Mouse (Mus musculus): ENCODE results near the gene Ltbp3. TPM values are rescaled to one million over a fixed set of nuclear protein-coding genes. Genes with fewer than 3 reads are reported as not detected.
A peak's percentile ranks its signal among the peaks of the same experiment; 100 is the strongest.

The Ltbp3 gene
- polyA plus RNA-seq, 1 experiment from 2014 or later: 14.3 TPM

- Histone ChIP-seq H3K27me3 (no peaks in the 10 kb centered on the region), H3K4me3 (peak within 1 kb of the TSS; percentile 96), H3K27ac (replicated peaks) (0 out of 2 replicates have a peak within 1 kb of the TSS, but pooled peaks have one; percentile 11), H3K9ac (replicated peaks) (peak within 1 kb of the TSS; percentile 99), H3K4me1 (peaks cover 59% of the 10 kb centered on the region), H3K9me3 (no peaks in the 10 kb centered on the region), H3K4me2 (replicated peaks) (peak within 1 kb of the TSS; percentile 99), H3K36me3 (peaks cover 39% of the 10 kb centered on the region)
- 14% methylated on average over 49 of the region's 49 CpGs for WGBS
- no peak for ATAC-seq (replicated peaks)
These were observed 14.8 kb upstream of the Ltbp3 start, which contains the start of gene Ehbp1l1 for GRCm38 (mm10) chr19:5725767-5726515. Gene Ehbp1l1 (minus strand): TSS chr19:5726317.

- peak overlapping the region; percentile 99 for H3K4me2 ChIP-seq (replicated peaks)
- H3K9ac ChIP-seq (replicated peaks): peak overlapping the region; percentile 99
- H3K36me3 ChIP-seq: peaks cover 28% of the 10 kb centered on the region
- no peak overlapping the region; the same call in 1 of the 2 replicates for H3K27ac ChIP-seq (replicated peaks)
- ATAC-seq (replicated peaks): no peak
- H3K9me3 ChIP-seq: no peaks in the 10 kb centered on the region
- peak overlapping the region; percentile 96 for H3K4me3 ChIP-seq
- WGBS: 84% methylated on average over 15 of the region's 15 CpGs
- no peaks in the 10 kb centered on the region for H3K27me3 ChIP-seq
- H3K4me1 ChIP-seq: peaks cover 66% of the 10 kb centered on the region
These were observed 13.6 kb upstream of the Ltbp3 start for GRCm38 (mm10) chr19:5726961-5727578.

- peaks cover 68% of the 10 kb centered on the region for H3K4me1 ChIP-seq
- no peak for ATAC-seq (replicated peaks)
- peak overlapping the region; percentile 96 for H3K27ac ChIP-seq (replicated peaks)
- WGBS: 5% methylated on average over 14 of the region's 14 CpGs
- H3K9me3 ChIP-seq: no peaks in the 10 kb centered on the region
- peak overlapping the region; percentile 99 for H3K4me2 ChIP-seq (replicated peaks)
- H3K36me3 ChIP-seq: peaks cover 22% of the 10 kb centered on the region
- peak overlapping the region; percentile 99 for H3K9ac ChIP-seq (replicated peaks)
- peak overlapping the region; percentile 96 for H3K4me3 ChIP-seq
- no peaks in the 10 kb centered on the region for H3K27me3 ChIP-seq
These were observed 13.0 kb upstream of the Ltbp3 start for GRCm38 (mm10) chr19:5727701-5728100.

DNA sequence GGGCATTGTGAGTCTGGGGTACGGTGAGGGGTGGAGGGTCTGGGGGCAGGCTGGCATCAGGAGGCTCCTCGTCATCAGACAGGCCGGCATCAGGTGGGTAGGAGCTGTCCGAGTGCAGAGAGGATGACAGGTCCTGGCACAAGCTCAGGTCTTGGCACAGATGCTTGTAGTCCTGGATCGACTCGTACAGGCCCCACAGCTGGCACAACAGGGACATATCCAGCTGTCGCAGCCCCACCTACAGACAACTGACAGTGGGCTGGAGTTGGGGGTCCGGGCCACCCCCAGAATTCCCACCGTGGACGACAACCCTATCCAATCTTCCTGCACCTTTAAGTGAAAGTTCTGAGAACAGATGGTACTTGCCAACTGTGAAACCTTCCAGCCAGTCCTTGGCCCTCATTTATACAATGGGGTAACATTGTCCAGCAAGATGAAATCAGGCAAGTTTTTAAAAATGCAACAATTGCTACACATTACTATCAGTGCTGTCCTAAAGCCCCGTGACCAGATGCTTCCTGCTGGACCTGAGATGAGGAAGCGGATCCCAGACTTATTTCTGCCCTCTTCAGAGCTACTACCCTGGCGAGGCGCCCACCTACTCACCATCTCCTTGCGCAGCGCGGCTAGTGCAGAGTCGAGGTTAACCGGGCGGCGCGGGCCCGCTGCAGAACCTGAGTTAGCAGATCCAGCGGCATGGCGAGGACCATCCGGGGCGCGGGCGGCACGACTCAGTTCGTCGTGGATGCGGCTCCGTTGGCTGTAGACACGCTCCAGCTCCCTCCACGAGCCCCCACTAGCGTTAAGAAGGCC lies 11.9 kb upstream of the Ltbp3 start:
- peaks cover 68% of the 10 kb centered on the region for H3K4me1 ChIP-seq

DNA sequence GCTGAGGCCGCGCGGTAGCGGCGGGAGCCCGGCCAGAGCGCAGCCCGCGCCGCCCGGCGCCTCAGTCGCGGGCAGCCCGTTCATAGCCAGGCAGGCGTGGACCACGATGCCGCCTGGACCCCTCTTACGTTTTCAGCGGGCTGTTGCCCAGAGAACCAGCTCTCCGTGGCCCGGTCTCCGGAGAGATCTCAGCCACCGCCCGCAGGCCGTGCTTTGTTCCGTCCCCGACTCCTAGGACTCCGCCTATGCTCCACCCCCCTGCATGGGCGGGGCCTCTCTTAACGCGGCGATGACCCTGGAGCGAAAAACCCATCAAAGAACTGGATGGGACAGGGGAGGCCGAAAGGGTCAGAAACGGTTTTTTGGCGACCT lies 11.3 kb upstream of the Ltbp3 start, which contains the start of gene Fam89b:
Gene Fam89b (minus strand): TSS at position 210 of the 372 bp plus-strand sequence.
- H3K27ac ChIP-seq (replicated peaks): peak within 1 kb of the TSS; percentile 96
- peak within 1 kb of the TSS; percentile 99 for H3K4me2 ChIP-seq (replicated peaks)
- H3K4me3 ChIP-seq: peak within 1 kb of the TSS; percentile 96
- H3K9me3 ChIP-seq: no peaks in the 10 kb centered on the region
- H3K27me3 ChIP-seq: no peaks in the 10 kb centered on the region
- peaks cover 66% of the 10 kb centered on the region for H3K4me1 ChIP-seq
- WGBS: 0% methylated on average over 37 of the region's 37 CpGs
- peak within 1 kb of the TSS; percentile 99 for H3K9ac ChIP-seq (replicated peaks)
- peaks cover 10% of the 10 kb centered on the region for H3K36me3 ChIP-seq
- peak; percentile 77 for ATAC-seq (replicated peaks)

More for the DNA sequence above, 11.9 kb upstream of the Ltbp3 start:
- ATAC-seq (replicated peaks): peak; percentile 44
- Histone ChIP-seq H3K27ac (replicated peaks) (peak overlapping the region; percentile 96), H3K9me3 (no peaks in the 10 kb centered on the region), H3K4me2 (replicated peaks) (peak overlapping the region; percentile 99), H3K36me3 (peaks cover 13% of the 10 kb centered on the region), H3K4me3 (peak overlapping the region; percentile 96), H3K27me3 (no peaks in the 10 kb centered on the region), H3K9ac (replicated peaks) (peak overlapping the region; percentile 99)
- 5% methylated on average over 37 of the region's 37 CpGs for WGBS

GRCm38 (mm10) chr19:5730314-5731186 lies 10.2 kb upstream of the Ltbp3 start:
- 77% methylated on average over 29 of the region's 29 CpGs for whole genome bisulfite sequencing
- Histone ChIP-seq H3K27ac (replicated peaks) (peak overlapping the region; percentile 31; the same call in 1 of the 2 replicates), H3K36me3 (peaks cover under 1% of the 10 kb centered on the region; the same call in 1 of the 2 replicates), H3K4me3 (peak overlapping the region; percentile 96), H3K9ac (replicated peaks) (peak overlapping the region; percentile 99), H3K27me3 (no peaks in the 10 kb centered on the region), H3K4me2 (replicated peaks) (peak overlapping the region; percentile 93), H3K4me1 (peaks cover 55% of the 10 kb centered on the region), H3K9me3 (no peaks in the 10 kb centered on the region)
- no peak for ATAC-seq (replicated peaks)

DNA sequence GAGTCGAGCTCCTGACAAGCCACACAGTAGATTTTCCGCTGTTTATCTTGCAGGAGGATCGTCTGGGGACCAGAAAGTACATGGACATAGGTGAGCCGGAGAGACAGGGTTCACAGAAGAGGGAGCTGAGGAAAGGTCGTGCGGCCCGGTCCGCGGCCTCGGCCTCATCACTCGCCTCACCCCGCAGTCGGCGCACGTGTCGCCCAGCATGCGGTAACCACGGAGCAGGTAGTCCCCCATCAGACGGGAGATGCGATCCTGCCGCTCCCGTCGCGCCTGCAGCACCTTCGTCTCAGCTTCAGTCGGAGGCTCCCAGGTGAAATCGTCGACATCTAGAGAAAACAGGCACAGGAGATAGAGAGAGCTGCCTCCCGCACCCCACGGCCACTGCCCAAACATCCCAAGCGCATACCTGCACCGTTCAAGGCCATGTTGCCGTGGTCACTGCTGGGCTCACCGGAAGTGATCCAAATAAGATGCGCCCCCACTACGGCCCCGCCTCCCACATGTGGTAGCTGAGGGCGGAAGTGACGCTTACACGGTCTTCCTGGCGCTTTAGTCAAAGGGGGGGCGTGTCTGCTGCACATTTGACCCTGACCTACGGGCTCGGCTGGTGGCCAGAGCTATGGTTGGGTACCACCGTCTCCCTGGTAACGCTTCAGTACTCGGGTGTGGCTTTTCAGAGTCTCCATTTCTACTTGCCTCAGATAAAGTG lies 9.3 kb upstream of the Ltbp3 start:
- peak; percentile 83 for ATAC-seq (replicated peaks)
- H3K9me3 ChIP-seq: no peaks in the 10 kb centered on the region
- H3K9ac ChIP-seq (replicated peaks): peak overlapping the region; percentile 61
- WGBS: under 1% methylated on average over 47 of the region's 47 CpGs
- no peaks in the 10 kb centered on the region for H3K36me3 ChIP-seq
- peak overlapping the region; percentile 93 for H3K4me2 ChIP-seq (replicated peaks)
- peaks cover 47% of the 10 kb centered on the region for H3K4me1 ChIP-seq
- no peaks in the 10 kb centered on the region for H3K27me3 ChIP-seq
- peak overlapping the region; percentile 59 for H3K27ac ChIP-seq (replicated peaks)
- peak overlapping the region; percentile 58 for H3K4me3 ChIP-seq

- Histone ChIP-seq H3K4me2 (replicated peaks) (no peak overlapping the region), H3K27ac (replicated peaks) (no peak overlapping the region), H3K27me3 (no peaks in the 10 kb centered on the region), H3K9ac (replicated peaks) (no peak overlapping the region), H3K36me3 (no peaks in the 10 kb centered on the region), H3K4me1 (peaks cover 23% of the 10 kb centered on the region), H3K9me3 (no peaks in the 10 kb centered on the region), H3K4me3 (no peak overlapping the region)
- WGBS: 83% methylated on average over 9 of the region's 9 CpGs
- ATAC-seq (replicated peaks): no peak
These were observed 6.4 kb upstream of the Ltbp3 start for GRCm38 (mm10) chr19:5734325-5734724.

DNA sequence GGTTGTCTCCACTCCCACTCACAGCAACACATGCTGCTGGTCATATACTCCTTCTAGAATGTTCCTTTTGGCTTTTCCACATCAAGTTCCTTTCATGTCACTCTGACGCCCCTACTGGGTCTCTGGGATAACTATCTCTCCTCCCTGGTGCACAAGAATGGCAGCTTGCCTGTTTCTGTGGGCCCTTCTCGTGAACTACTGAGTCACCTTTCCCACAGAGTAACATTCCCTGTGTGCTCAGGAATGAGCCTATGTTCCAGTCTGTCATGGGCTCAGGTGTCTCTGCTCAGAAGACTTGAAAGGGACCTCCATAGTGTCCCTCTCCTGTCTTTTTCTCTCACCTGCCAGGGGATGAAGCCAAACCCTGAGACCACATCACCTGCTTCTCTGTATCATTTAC lies 1.3 kb upstream of the Ltbp3 start:
- no peak for ATAC-seq (replicated peaks)
- peaks cover 3% of the 10 kb centered on the region; the same call in 1 of the 2 replicates for H3K27me3 ChIP-seq

DNA sequence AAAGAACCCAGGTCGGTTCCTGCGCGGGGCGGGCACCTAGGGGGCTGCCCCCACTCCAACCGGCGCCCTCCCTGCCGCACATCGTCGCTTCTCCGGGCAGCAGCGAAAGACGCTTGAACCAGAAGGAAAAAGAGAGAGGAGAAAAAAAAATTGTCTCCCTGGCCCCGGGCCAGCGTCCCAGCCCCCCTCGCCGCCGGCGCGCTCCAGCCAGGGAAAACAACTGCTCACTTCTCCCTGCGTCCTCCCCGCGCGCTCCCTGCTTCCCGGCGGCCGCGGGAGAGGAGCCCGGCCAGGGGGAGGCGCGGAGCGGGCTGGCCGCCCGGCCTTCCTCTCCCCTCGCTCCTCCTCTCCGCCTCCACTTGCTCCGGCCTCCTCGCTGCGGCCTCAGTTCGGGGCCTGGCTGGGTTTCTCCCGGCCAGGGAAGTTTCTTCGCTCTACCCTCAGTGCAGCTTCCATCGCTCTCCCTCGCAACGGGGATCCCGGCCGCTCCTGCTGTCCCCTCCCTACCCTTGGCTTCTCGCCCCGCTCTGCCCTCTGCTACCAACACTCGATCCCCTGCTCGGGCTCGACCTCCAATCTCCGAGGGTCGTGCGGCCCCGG lies 1.0 kb downstream of the Ltbp3 start:
- WGBS: under 1% methylated on average over 53 of the region's 55 CpGs
- Histone ChIP-seq H3K9me3 (no peaks in the 10 kb centered on the region), H3K4me3 (peak overlapping the region; percentile 68), H3K4me1 (peaks cover 58% of the 10 kb centered on the region), H3K4me2 (replicated peaks) (peak overlapping the region; percentile 99), H3K9ac (replicated peaks) (peak overlapping the region; percentile 87), H3K36me3 (no peaks in the 10 kb centered on the region), H3K27me3 (peaks cover 13% of the 10 kb centered on the region), H3K27ac (replicated peaks) (peak overlapping the region; percentile 90)
- ATAC-seq (replicated peaks): peak; percentile 75

More for the DNA sequence above, 1.3 kb upstream of the Ltbp3 start:
- no peak overlapping the region for H3K27ac ChIP-seq (replicated peaks)
- H3K4me2 ChIP-seq (replicated peaks): no peak overlapping the region
- H3K4me1 ChIP-seq: peaks cover 40% of the 10 kb centered on the region
- H3K9ac ChIP-seq (replicated peaks): no peak overlapping the region
- WGBS: 72% methylated on average over 2 of the region's 2 CpGs
- no peak overlapping the region for H3K4me3 ChIP-seq
- no peaks in the 10 kb centered on the region for H3K36me3 ChIP-seq
- no peaks in the 10 kb centered on the region for H3K9me3 ChIP-seq
